Mouse (Mus musculus) macrophage (primary cell): ENCODE results near the gene Smurf2. TPM values are rescaled to one million over a fixed set of nuclear protein-coding genes. Genes with fewer than 3 reads are reported as not detected.
A peak's percentile ranks its signal among the peaks of the same experiment; 100 is the strongest.
"Not testable (repeated sequence)": the region's sequence is repeated elsewhere in the genome, so short reads cannot be mapped to it uniquely, and the experiment has no call there.

Experiments used
- H3K27ac ChIP-seq: fragments of 350-480 bp; formaldehyde crosslinking; 2 replicates; pipeline ENCODE4 v1.9.0; 2021
- H3K36me3 ChIP-seq: fragments of 350-480 bp; formaldehyde crosslinking; 2 replicates; pipeline ENCODE4 v1.9.0; 2021; ENCODE audit errors: inconsistent target
- H3K4me3 ChIP-seq: fragments of 350-480 bp; formaldehyde crosslinking; 2 replicates; pipeline ENCODE4 v1.9.0; 2021; ENCODE audit errors: inconsistent target
- H3K79me2 ChIP-seq: fragments of 350-480 bp; formaldehyde crosslinking; 2 replicates; pipeline ENCODE4 v1.9.0; 2021; ENCODE audit errors: inconsistent target
- WGBS: methylation state at CpG from one replicate; pipeline ENCODE4 v1.1.7; 2026; ENCODE audit warnings: inconsistent platforms; ENCODE audit not compliant: missing documents; 5-methylcytosine and 5-hydroxymethylcytosine counted together
- polyA plus RNA-seq: library from polyadenylated mRNA; stranded (reverse); fragments of 250-400 nt; gene quantifications from 3 replicates; pipeline ENCODE4 v1.2.4, GENCODE M21; 2018; ENCODE audit warnings: inconsistent platforms

Gene Smurf2
- polyA plus RNA-seq, 1 experiment from 2014 or later = 13.7 TPM

GRCm38 (mm10) chr11:106814601-106815320 lies 105.8 kb downstream of the Smurf2 start:
- no peak overlapping the region for H3K27ac ChIP-seq
- WGBS = 86% methylated on average over 14 of the region's 14 CpGs
- no peaks in the 10 kb centered on the region for H3K79me2 ChIP-seq
- peaks cover 48% of the 10 kb centered on the region; the same call in 1 of the 2 replicates for H3K36me3 ChIP-seq
- H3K4me3 ChIP-seq = no peak overlapping the region

GRCm38 (mm10) chr11:106812410-106813136 lies 107.9 kb downstream of the Smurf2 start:
- H3K36me3 ChIP-seq = peaks cover 58% of the 10 kb centered on the region; the same call in 1 of the 2 replicates
- 96% methylated on average over 7 of the region's 7 CpGs for WGBS

GRCm38 (mm10) chr11:106807442-106807841 lies 113.1 kb downstream of the Smurf2 start:
- H3K79me2 ChIP-seq, H3K27ac ChIP-seq, H3K4me3 ChIP-seq: not testable (repeated sequence)
- peaks cover 58% of the 10 kb centered on the region; the same call in 1 of the 2 replicates for H3K36me3 ChIP-seq
- WGBS = no CpG with 5 or more reads among the region's 1 CpGs

More at GRCm38 (mm10) chr11:106812410-106813136, 107.9 kb downstream of the Smurf2 start:
- no peaks in the 10 kb centered on the region for H3K79me2 ChIP-seq
- H3K27ac ChIP-seq = no peak overlapping the region
- H3K4me3 ChIP-seq = no peak overlapping the region

GRCm38 (mm10) chr11:106802069-106802627 lies 118.4 kb downstream of the Smurf2 start:
- no peaks in the 10 kb centered on the region for H3K79me2 ChIP-seq
- peaks cover 66% of the 10 kb centered on the region for H3K36me3 ChIP-seq
- no peak overlapping the region for H3K27ac ChIP-seq
- H3K4me3 ChIP-seq = no peak overlapping the region
- 93% methylated on average over 10 of the region's 10 CpGs for WGBS

GRCm38 (mm10) chr11:106795679-106796078 lies 124.8 kb downstream of the Smurf2 start:
- Histone ChIP-seq H3K4me3 (no peak overlapping the region), H3K79me2 (peaks cover 20% of the 10 kb centered on the region), H3K27ac (no peak overlapping the region), H3K36me3 (peaks cover 50% of the 10 kb centered on the region)
- WGBS = 88% methylated on average over 9 of the region's 9 CpGs

- no peak overlapping the region for H3K27ac ChIP-seq
- peaks cover 33% of the 10 kb centered on the region; the same call in 1 of the 2 replicates for H3K36me3 ChIP-seq
- H3K4me3 ChIP-seq = no peak overlapping the region
- peaks cover 33% of the 10 kb centered on the region for H3K79me2 ChIP-seq
- WGBS = 77% methylated on average over 4 of the region's 4 CpGs
These were observed 126.7 kb downstream of the Smurf2 start for GRCm38 (mm10) chr11:106793846-106794245.

GRCm38 (mm10) chr11:106789649-106790048 lies 130.9 kb downstream of the Smurf2 start:
- 3% methylated on average over 6 of the region's 6 CpGs for WGBS
- Histone ChIP-seq H3K4me3 (peak overlapping the region; percentile 88), H3K79me2 (peaks cover 69% of the 10 kb centered on the region), H3K36me3 (peaks cover 31% of the 10 kb centered on the region; the same call in 1 of the 2 replicates), H3K27ac (peak overlapping the region; percentile 91)

GRCm38 (mm10) chr11:106788775-106789459 lies 131.6 kb downstream of the Smurf2 start, which contains the start of the genes Ddx5 and Cep95:
Gene Ddx5 (minus strand): TSS chr11:106789185.
Gene Cep95 (plus strand): TSS chr11:106789252.
- peaks cover 32% of the 10 kb centered on the region for H3K36me3 ChIP-seq

GRCm38 (mm10) chr11:106788026-106788774 lies 132.3 kb downstream of the Smurf2 start:
- Histone ChIP-seq H3K36me3 (peaks cover 39% of the 10 kb centered on the region), H3K27ac (peak overlapping the region; percentile 91), H3K79me2 (peaks cover 83% of the 10 kb centered on the region), H3K4me3 (peak overlapping the region; percentile 93)
- 1% methylated on average over 49 of the region's 79 CpGs for WGBS

More at GRCm38 (mm10) chr11:106788775-106789459, 131.6 kb downstream of the Smurf2 start, which contains the start of the genes Ddx5 and Cep95:
- peak within 1 kb of the TSS; percentile 93 for H3K4me3 ChIP-seq
- H3K79me2 ChIP-seq = peaks cover 76% of the 10 kb centered on the region
- WGBS = under 1% methylated on average over 58 of the region's 58 CpGs
- H3K27ac ChIP-seq = peak within 1 kb of the TSS; percentile 91

- Histone ChIP-seq H3K27ac (peak overlapping the region; percentile 87), H3K79me2 (peaks cover 88% of the 10 kb centered on the region), H3K36me3 (peaks cover 40% of the 10 kb centered on the region), H3K4me3 (peak overlapping the region; percentile 93)
- under 1% methylated on average over 46 of the region's 65 CpGs for WGBS
These were observed 133.1 kb downstream of the Smurf2 start for GRCm38 (mm10) chr11:106787131-106788025.

- H3K4me3 ChIP-seq = no peak overlapping the region
- H3K27ac ChIP-seq = no peak overlapping the region
- peaks cover 78% of the 10 kb centered on the region for H3K79me2 ChIP-seq
- WGBS = 57% methylated on average over 1 of the region's 1 CpGs
- peaks cover 57% of the 10 kb centered on the region for H3K36me3 ChIP-seq
These were observed 135.5 kb downstream of the Smurf2 start for GRCm38 (mm10) chr11:106785043-106785442.

GRCm38 (mm10) chr11:106784476-106784875 lies 136.0 kb downstream of the Smurf2 start:
- Histone ChIP-seq H3K36me3 (peaks cover 57% of the 10 kb centered on the region), H3K79me2 (peaks cover 73% of the 10 kb centered on the region), H3K4me3 (no peak overlapping the region), H3K27ac (no peak overlapping the region)
- 82% methylated on average over 1 of the region's 2 CpGs for WGBS
